Mouse (Mus musculus) stomach, embryonic 16.5 days (tissue): ENCODE measurements around the gene Herc2. TPM values are rescaled to one million over a fixed set of nuclear protein-coding genes. Genes with fewer than 3 reads are reported as not detected.
"Not testable (repeated sequence)": the region's sequence is repeated elsewhere in the genome, so short reads cannot be mapped to it uniquely, and the experiment has no call there.

Source experiments
- ATAC-seq: fragments of 200-750 bp; cut with Nextera tagmentation; 2 replicates; pipeline ENCODE4 v1.8.0; 2017; ENCODE audit warnings: moderate number of reproducible peaks, moderate TSS enrichment; ENCODE audit not compliant: insufficient read depth, low FRiP score
- H3K27ac ChIP-seq: fragments of 300-500 bp; sonication (generic); 2 replicates; pipeline ENCODE4 v1.5.1; 2014; ENCODE audit warnings: low read length
- H3K27me3 ChIP-seq: fragments of 300-500 bp; sonication (generic); 2 replicates; pipeline ENCODE4 v1.6.1; 2014; ENCODE audit warnings: low read length, control low read depth, mixed read lengths; ENCODE audit not compliant: control insufficient read depth, insufficient read depth
- H3K36me3 ChIP-seq: fragments of 300-500 bp; sonication (generic); 2 replicates; pipeline ENCODE4 v1.6.1; 2014; ENCODE audit warnings: low read length; ENCODE audit not compliant: control insufficient read depth, insufficient read depth
- H3K4me1 ChIP-seq: fragments of 300-500 bp; sonication (generic); 2 replicates; pipeline ENCODE4 v1.6.1; 2014; ENCODE audit warnings: low read length, control low read depth, mixed read lengths; ENCODE audit not compliant: control insufficient read depth, insufficient read depth
- H3K4me2 ChIP-seq: fragments of 300-500 bp; sonication (generic); 2 replicates; pipeline ENCODE4 v1.6.1; 2014; ENCODE audit warnings: low read depth, low read length, mixed read lengths
- H3K4me3 ChIP-seq: fragments of 300-500 bp; sonication (generic); replicated peaks from 2 replicates; pipeline ENCODE4 v1.5.1; 2014; ENCODE audit warnings: mild to moderate bottlenecking, low read length
- H3K9ac ChIP-seq: fragments of 300-500 bp; sonication (generic); 2 replicates; pipeline ENCODE4 v1.6.1; 2014; ENCODE audit warnings: low read length
- H3K9me3 ChIP-seq: fragments of 300-500 bp; sonication (generic); replicated peaks from 2 replicates; pipeline ENCODE4 v1.6.1; 2016; ENCODE audit warnings: low read length, control low read depth; ENCODE audit not compliant: control insufficient read depth
- WGBS: fragments of 180-500 bp; shearing (Covaris S2); extraction: QIAGEN DNeasy Blood & Tissue Kit; methylation state at CpG from one replicate; pipeline ENCODE4 v1.1.7; 2014; 5-methylcytosine and 5-hydroxymethylcytosine counted together
- polyA plus RNA-seq: library from polyadenylated mRNA; unstranded; fragments of >200 nt; fragmentation: Nextera tagmentation; extraction: Ambion mirVana; gene quantifications from 2 replicates; pipeline ENCODE4 v1.2.1, GENCODE M21; 2015

Gene Herc2
- 19.9 TPM in 2 replicates for polyA plus RNA-seq

DNA sequence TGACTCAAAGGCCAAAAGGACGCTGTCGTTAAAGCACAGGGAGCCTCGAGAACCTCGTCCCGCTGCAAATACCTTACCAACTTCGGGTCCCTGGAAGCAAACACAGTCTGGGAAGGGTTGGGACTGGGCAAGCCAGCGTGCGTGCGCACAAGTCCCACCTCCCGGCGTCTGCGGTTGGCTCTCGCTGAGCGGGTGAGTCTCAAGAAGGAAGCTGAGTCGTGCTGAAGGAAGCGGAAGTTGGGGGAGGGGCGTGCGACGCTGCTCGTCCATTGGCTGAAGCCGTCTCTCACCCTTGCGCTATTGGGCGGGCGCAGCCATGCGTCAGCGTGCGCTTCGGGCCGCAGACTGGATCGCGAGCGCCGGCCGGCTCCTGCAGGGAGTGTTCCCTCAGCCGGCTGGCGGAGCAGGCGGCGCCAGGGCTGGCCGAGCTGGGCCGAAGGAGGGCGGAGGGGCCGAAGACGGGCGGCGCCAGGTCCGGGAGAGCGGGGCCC lies at the start of gene Herc2:
TSS of gene Herc2 (plus strand) at position 366 of the 491 bp plus-strand sequence.
- under 1% methylated on average over 47 of the region's 47 CpGs for WGBS
- Histone ChIP-seq H3K9me3 (no peaks in the 10 kb centered on the region), H3K27me3 (no peaks in the 10 kb centered on the region), H3K4me2 (peak within 1 kb of the TSS; percentile 61), H3K36me3 (no peaks in the 10 kb centered on the region), H3K27ac (peak within 1 kb of the TSS; percentile 89), H3K4me1 (peaks cover 6% of the 10 kb centered on the region), H3K4me3 (peak within 1 kb of the TSS; percentile 82), H3K9ac (peak within 1 kb of the TSS; percentile 82)
- peak; percentile 99 for ATAC-seq

DNA sequence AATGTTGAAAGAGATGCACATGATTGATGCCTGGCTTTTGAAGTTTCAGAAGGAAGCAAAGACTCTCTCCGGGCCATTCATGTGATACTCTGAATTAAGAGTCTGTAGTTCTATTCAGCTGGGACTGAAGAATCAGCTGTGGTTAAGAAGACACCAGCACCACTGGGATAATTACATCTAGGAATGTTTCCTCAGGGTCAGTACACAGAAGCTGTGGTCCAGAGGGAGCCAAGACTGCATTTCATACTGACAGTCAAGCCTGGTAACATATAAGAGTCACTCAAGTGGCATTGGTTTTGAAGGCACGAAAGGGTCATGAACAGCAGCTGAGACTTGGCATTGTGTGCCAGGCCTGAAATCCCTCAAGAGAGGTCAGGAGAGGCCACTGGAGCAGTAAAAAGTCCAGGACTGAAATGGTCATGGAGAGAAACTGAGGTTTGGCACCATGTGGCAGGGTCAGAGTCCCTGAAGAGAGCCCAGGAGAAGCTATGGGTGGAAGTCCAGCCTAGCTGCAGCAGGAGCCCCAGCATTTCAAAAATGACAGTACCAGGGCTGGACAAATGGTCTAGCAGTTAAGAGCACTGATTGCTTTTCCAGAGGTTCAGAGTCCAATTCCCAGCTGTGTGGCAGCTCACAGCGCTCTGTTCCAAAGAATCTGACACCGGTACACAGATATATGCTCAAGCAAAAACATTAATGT lies 39.5 kb upstream of the Herc2 start:
- no peak overlapping the region for H3K9ac ChIP-seq
- 85% methylated on average over 4 of the region's 4 CpGs for WGBS
- H3K36me3 ChIP-seq, result no peaks in the 10 kb centered on the region
- H3K4me2 ChIP-seq, result no peak overlapping the region
- H3K4me1 ChIP-seq, result no peaks in the 10 kb centered on the region
- no peak overlapping the region for H3K27ac ChIP-seq
- no peak for ATAC-seq
- no peaks in the 10 kb centered on the region for H3K9me3 ChIP-seq
- no peaks in the 10 kb centered on the region for H3K27me3 ChIP-seq
- H3K4me3 ChIP-seq, result no peak overlapping the region

DNA sequence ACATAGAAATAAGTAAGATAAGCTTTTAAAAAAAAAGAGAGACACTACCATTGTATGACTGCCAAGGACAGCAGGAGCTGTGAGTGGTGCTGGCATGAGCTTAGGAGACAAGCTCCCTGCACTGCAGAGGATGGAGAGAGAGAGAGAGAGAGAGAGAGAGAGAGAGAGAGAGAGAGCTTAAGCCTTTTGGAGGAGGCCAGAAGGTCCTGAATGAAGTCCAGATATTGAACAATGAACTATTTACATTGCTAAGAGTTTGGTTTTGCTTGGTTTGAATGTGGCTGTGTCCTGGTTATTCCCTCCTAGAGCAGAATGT lies 39.0 kb upstream of the Herc2 start:
- Histone ChIP-seq H3K27me3 (no peaks in the 10 kb centered on the region), H3K9ac (no peak overlapping the region), H3K36me3 (no peaks in the 10 kb centered on the region), H3K4me1 (no peaks in the 10 kb centered on the region), H3K9me3 (no peaks in the 10 kb centered on the region), H3K4me3 (no peak overlapping the region), H3K27ac (no peak overlapping the region), H3K4me2 (no peak overlapping the region)
- ATAC-seq, result no peak

- Histone ChIP-seq H3K9me3 (no peaks in the 10 kb centered on the region), H3K27ac (no peak overlapping the region), H3K9ac (no peak overlapping the region), H3K4me3 (no peak overlapping the region), H3K36me3 (no peaks in the 10 kb centered on the region), H3K27me3 (no peaks in the 10 kb centered on the region), H3K4me1 (0 out of 2 replicates have a peak, but pooled peaks cover 1% of the 10 kb centered on the region), H3K4me2 (no peak overlapping the region)
- no peak for ATAC-seq
- WGBS, result 96% methylated on average over 14 of the region's 14 CpGs
Observed at GRCm38 (mm10) chr7:56013261-56014001, 36.6 kb upstream of the Herc2 start.

- not testable (repeated sequence) for H3K36me3 ChIP-seq, H3K27me3 ChIP-seq, H3K9me3 ChIP-seq, H3K9ac ChIP-seq, H3K4me3 ChIP-seq, H3K4me1 ChIP-seq, ATAC-seq, H3K4me2 ChIP-seq, H3K27ac ChIP-seq
- whole genome bisulfite sequencing, result 80% methylated on average over 7 of the region's 18 CpGs
Observed at GRCm38 (mm10) chr7:56014002-56014702, 35.8 kb upstream of the Herc2 start.

GRCm38 (mm10) chr7:56015172-56015571 lies 34.8 kb upstream of the Herc2 start:
- Histone ChIP-seq H3K27me3 (no peaks in the 10 kb centered on the region), H3K9ac (no peak overlapping the region), H3K4me2 (no peak overlapping the region), H3K9me3 (no peaks in the 10 kb centered on the region), H3K27ac (no peak overlapping the region), H3K36me3 (no peaks in the 10 kb centered on the region), H3K4me1 (peaks cover 8% of the 10 kb centered on the region; the same call in 1 of the 2 replicates), H3K4me3 (no peak overlapping the region)
- no peak for ATAC-seq
- WGBS, result 69% methylated on average over 6 of the region's 6 CpGs

DNA sequence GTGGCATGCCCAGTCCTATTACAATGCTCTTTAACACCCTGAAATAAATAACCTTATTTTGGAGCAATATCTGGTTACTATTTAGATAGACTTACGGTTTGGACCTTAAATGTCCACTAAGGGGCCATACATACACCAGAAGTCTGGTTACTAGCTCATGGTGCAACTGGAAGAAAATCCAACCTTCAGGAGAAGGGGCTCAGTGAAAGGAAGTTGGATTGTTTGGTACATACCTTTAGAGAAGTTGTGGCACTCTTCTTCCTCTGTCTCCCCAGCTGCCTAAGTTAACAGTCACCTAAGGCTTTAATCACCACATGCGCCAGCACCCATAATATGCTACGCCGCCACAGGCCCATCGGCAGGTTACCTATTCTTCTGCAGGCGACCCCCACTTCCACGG lies 34.2 kb upstream of the Herc2 start:
- Histone ChIP-seq H3K4me2 (no peak overlapping the region), H3K9me3 (no peaks in the 10 kb centered on the region), H3K4me3 (no peak overlapping the region), H3K4me1 (peaks cover 8% of the 10 kb centered on the region; the same call in 1 of the 2 replicates), H3K9ac (no peak overlapping the region), H3K36me3 (no peaks in the 10 kb centered on the region), H3K27me3 (no peaks in the 10 kb centered on the region), H3K27ac (no peak overlapping the region)
- 90% methylated on average over 7 of the region's 7 CpGs for WGBS
- no peak for ATAC-seq

- WGBS, result 45% methylated on average over 3 of the region's 3 CpGs
- no peak for ATAC-seq
- Histone ChIP-seq H3K9me3 (no peaks in the 10 kb centered on the region), H3K36me3 (no peaks in the 10 kb centered on the region), H3K4me2 (no peak overlapping the region), H3K4me3 (no peak overlapping the region), H3K9ac (no peak overlapping the region), H3K27ac (no peak overlapping the region), H3K27me3 (no peaks in the 10 kb centered on the region), H3K4me1 (peaks cover 8% of the 10 kb centered on the region; the same call in 1 of the 2 replicates)
Observed at GRCm38 (mm10) chr7:56017761-56018160, 32.2 kb upstream of the Herc2 start.
